Mouse (Mus musculus) intestine, embryonic 16.5 days (tissue): ENCODE results near the gene Vps13a. TPM values are rescaled to one million over a fixed set of nuclear protein-coding genes. Genes with fewer than 3 reads are reported as not detected.

Experiments used
- ATAC-seq: fragments of 200-750 bp; cut with Nextera tagmentation; 2 replicates; pipeline ENCODE4 v1.8.0; 2017; ENCODE audit warnings: moderate TSS enrichment, moderate library complexity
- H3K27ac ChIP-seq: fragments of 300-500 bp; sonication (generic); 2 replicates; pipeline ENCODE4 v1.5.1; 2014; ENCODE audit warnings: mild to moderate bottlenecking, low read length
- H3K27me3 ChIP-seq: fragments of 300-500 bp; sonication (generic); replicated peaks from 2 replicates; pipeline ENCODE4 v1.6.1; 2014; ENCODE audit warnings: low read length, control low read depth, mixed read lengths; ENCODE audit not compliant: control insufficient read depth, insufficient read depth
- H3K36me3 ChIP-seq: fragments of 300-500 bp; sonication (generic); 2 replicates; pipeline ENCODE4 v1.6.1; 2014; ENCODE audit warnings: low read length, control low read depth; ENCODE audit not compliant: control insufficient read depth, insufficient read depth
- H3K4me1 ChIP-seq: fragments of 300-500 bp; sonication (generic); 2 replicates; pipeline ENCODE4 v1.6.1; 2014; ENCODE audit warnings: low read length, control low read depth, mixed read lengths; ENCODE audit not compliant: control insufficient read depth, insufficient read depth
- H3K4me2 ChIP-seq: fragments of 300-500 bp; sonication (generic); 2 replicates; pipeline ENCODE4 v1.6.1; 2014; ENCODE audit warnings: low read depth, low read length, control low read depth
- H3K4me3 ChIP-seq: fragments of 300-500 bp; sonication (generic); 2 replicates; pipeline ENCODE4 v1.5.1; 2014; ENCODE audit warnings: mild to moderate bottlenecking, low read length
- H3K9ac ChIP-seq: fragments of 300-500 bp; sonication (generic); 2 replicates; pipeline ENCODE4 v1.6.1; 2014; ENCODE audit warnings: low read depth, low read length
- H3K9me3 ChIP-seq: fragments of 300-500 bp; sonication (generic); 2 replicates; pipeline ENCODE4 v1.6.1; 2016; ENCODE audit warnings: low read length, control low read depth; ENCODE audit not compliant: control insufficient read depth
- WGBS: fragments of 180-500 bp; shearing (Covaris S2); extraction: QIAGEN DNeasy Blood & Tissue Kit; methylation state at CpG from one replicate; pipeline ENCODE4 v1.1.7; 2014; 5-methylcytosine and 5-hydroxymethylcytosine counted together
- polyA plus RNA-seq: library from polyadenylated mRNA; unstranded; fragments of >200 nt; fragmentation: Nextera tagmentation; extraction: Ambion mirVana; gene quantifications from 2 replicates; pipeline ENCODE4 v1.2.1, GENCODE M21; 2015

Vps13a gene
- polyA plus RNA-seq, 1 experiment from 2014 or later: 9.2 TPM

- H3K4me2 ChIP-seq: no peak overlapping the region
- no peak overlapping the region for H3K9ac ChIP-seq
- H3K27ac ChIP-seq: no peak overlapping the region
- no peaks in the 10 kb centered on the region for H3K36me3 ChIP-seq
- H3K9me3 ChIP-seq: 0 out of 2 replicates have a peak, but pooled peaks cover 8% of the 10 kb centered on the region
- no peaks in the 10 kb centered on the region for H3K27me3 ChIP-seq
- H3K4me3 ChIP-seq: no peak overlapping the region
- no peaks in the 10 kb centered on the region for H3K4me1 ChIP-seq
- WGBS: 85% methylated on average over 7 of the region's 7 CpGs
- ATAC-seq: no peak
Measured at GRCm38 (mm10) chr19:16579656-16580260, 201.0 kb downstream of the Vps13a start.

DNA sequence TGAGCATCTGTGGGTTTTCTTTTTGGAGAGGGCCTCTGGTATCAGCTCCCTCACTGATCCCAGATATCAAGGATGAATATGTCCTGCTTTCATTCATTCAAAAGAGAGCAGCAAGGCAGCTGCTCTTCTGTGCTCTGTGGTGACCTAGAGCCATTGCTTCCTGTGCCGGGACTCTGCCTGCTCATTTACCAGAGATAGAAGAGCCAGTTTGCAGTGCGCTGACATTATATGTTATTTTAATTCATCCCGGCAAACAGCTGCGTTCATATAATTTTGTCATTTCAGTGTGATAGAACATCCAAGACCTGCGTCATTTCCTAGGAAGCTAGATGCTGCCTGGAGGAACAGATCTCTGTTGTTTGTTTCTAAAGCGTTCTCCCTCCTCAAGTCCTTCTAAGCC, 203.9 kb downstream of the Vps13a start:
- no peak overlapping the region for H3K9ac ChIP-seq
- H3K27ac ChIP-seq: no peak overlapping the region
- 0 out of 2 replicates have a peak, but pooled peaks cover 4% of the 10 kb centered on the region for H3K9me3 ChIP-seq
- H3K4me3 ChIP-seq: no peak overlapping the region
- H3K27me3 ChIP-seq: no peaks in the 10 kb centered on the region
- 56% methylated on average over 6 of the region's 6 CpGs for whole genome bisulfite sequencing
- no peak overlapping the region for H3K4me2 ChIP-seq
- H3K4me1 ChIP-seq: no peaks in the 10 kb centered on the region
- no peaks in the 10 kb centered on the region for H3K36me3 ChIP-seq
- no peak for ATAC-seq

Other genes starting within 250 kb of the Vps13a start
- gene Foxb2, start 92.9 kb upstream of the Vps13a start, polyA plus RNA-seq: not detected in 2 replicates
- 1.4 and 1.6 TPM in 2 replicates for gene Prune2, start 175.2 kb upstream of the Vps13a start, polyA plus RNA-seq